Mouse (Mus musculus): ENCODE results near the gene Tspan8.

Tspan8 gene

DNA sequence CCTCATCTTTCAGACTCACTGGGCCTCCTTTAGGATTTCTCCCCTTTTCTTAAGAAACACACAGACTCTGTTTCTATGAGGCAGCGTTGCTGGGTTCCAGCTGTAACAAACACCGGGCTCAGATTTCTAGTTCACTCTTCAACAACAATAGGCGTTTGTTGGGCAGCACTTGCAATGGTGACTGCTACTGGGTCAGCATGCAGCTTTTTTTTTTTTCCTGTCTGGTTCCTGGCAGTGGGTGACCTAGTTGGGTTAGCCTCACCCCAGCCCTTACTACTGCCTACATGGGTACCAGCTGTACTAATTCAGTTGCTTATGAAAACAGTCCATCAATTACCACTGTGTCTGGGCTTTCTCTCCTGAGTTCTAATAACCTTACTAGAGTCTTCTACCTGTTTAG is 14.1 kb downstream of the Tspan8 start:
- no peak for DNase-seq (ENCODE audit: low read depth in 2 of 2, low spot score in 2 of 2)

DNA sequence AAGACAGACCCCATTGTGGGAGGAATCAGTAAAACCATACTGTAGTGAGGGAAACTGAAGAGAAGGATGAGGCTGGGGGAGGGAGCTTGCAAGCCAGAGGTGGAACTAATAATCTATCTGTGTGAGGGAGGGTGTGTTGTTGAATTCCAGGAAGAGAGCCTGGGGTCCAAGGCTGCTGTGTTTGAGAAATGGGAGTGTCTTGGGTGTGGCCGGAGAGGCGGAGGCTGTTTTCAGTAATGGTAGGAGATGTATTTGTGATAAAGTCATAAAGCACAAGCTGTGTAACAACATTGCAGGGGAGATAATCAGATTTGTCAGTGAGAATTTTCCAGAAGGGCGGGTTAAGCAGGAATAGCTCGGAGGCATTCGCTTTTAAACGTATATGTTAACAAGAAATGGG is 17.4 kb downstream of the Tspan8 start:
- no peak for DNase-seq (ENCODE audit: low read depth in 2 of 2, low spot score in 2 of 2)

DNA sequence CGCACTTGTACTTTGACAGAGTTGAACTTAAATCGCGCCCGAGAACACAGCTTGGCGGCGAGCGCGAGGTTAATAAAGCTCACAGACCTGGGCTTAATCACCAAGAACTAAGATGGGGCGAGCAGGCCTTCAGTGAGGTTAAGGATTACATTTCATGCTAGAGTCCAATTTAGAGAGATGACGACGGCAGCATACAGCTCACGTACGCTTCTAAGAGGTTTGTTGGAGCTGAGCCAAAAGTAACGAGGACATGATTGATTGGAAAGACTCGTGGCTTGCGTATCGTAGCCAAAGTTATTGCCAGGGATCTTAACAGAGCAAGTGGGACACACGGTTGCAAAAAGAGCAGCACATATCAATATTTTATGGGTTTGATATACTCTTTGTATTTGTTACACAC is 30.3 kb downstream of the Tspan8 start:
- DNase-seq (ENCODE audit: low read depth in 2 of 2, low spot score in 2 of 2) = no peak

DNA sequence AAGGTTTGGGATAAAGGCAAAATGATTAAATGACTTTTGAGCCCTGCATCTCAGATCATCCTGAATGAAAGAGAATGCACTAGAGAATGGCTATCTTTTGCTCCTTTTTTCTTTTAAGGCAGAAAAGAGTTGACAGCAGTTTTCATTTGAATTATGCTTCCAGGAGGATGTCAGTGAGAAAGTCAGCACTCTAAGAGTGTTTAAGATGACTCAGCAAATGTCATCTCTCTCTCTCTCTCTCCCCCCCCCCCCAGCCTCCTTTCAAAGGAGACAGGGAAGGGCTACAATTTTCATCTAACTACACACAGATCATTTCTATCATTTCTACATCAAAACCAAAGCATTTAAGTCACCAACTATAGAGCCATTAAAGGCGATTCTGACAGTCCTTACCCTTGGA is 31.9 kb downstream of the Tspan8 start:
- DNase-seq (ENCODE audit: low read depth in 2 of 2, low spot score in 2 of 2) = no peak

DNA sequence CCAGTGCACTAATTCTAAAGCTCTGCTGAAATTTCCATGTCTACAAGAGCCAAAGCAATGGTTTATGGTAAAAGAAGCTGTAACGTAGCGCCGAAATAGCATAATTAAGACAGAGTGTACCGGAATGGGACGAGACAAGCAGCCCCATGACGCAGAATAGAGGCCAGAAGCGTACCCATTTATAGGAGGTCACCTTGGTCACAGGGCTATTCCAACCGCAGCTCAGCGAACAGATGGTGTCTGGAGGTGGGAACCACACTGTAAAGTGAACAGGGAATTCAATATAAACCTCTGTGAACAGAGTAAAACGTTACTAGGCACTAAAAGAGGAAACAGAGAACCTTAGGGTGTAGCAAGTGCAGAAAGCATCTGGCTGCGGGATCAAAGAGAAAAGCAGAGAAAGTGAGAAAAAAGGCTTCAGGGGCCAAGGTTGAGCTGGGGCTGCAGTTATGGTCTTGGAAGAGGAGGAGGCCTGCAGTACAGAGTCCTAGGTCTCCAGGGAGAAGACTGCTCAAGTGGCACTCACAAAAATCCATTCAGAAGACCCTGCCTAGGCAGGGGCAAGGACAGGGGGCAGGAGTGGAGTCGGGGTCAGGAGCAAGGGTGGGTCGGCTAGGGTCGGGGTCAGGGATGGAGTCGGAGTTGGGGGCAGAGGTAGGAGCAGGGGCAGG is 43.7 kb downstream of the Tspan8 start:
- no peak for DNase-seq (ENCODE audit: low read depth in 2 of 2, low spot score in 2 of 2)

DNA sequence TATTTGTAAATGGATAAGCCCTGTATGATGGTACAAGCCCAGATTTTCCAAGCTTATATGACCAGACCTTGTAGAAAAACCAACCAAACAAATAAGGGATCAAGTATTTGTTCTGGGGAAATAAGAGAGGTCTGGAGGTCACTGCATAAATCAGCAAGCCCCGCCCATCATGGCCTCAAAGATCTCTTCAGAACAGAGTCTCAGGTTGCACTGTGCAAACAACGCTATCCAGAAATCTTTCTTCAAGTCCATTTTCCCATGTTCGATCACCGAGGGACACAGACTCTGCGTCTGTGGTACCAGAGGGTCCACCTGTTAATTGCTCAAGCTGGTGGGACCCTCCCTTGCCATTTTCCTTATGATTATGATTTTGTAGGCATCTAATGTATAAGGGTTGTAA is 45.3 kb downstream of the Tspan8 start:
- no peak for DNase-seq (ENCODE audit: low read depth in 2 of 2, low spot score in 2 of 2)

DNA sequence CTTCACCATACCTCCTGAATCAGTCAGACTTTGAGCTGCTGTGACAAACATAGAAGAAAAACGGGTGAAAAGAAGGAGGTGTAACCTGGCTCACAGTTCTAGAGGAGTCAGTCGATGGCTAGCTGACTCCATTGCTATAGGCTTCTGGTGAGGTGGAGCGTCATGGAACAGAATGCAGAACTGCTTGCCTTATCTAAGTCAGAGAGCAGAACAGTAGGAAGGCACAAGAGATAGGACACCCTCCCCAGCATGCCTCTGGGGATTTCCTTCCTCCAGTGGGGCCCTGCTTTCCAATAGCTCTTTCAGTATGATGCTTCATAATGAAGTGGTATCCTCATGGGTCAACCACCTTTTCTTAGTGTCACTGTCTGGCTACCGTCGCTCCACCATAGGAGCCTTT is 66.1 kb downstream of the Tspan8 start:
- no peak for DNase-seq (ENCODE audit: low read depth in 2 of 2, low spot score in 2 of 2)

DNA sequence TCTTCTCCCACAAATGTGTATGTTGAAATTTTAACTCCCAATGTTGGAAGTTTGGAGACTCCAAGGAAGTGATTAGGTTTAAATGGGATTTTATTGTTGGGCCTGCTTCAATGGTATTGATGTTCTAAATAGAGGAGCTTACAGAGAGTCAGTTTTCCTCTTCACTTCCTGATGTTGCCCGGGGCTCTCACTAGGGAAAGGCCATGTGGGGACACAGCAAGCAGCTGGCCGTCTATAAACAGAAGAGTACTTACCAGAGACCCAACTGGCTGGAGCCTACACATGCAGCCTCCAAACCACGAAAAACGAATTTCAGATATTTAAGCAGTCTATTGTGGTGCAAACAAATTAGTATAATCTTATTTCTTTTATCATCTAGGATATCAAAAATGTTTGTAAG is 75.3 kb downstream of the Tspan8 start:
- DNase-seq (ENCODE audit: low read depth in 2 of 2, low spot score in 2 of 2) = no peak

DNA sequence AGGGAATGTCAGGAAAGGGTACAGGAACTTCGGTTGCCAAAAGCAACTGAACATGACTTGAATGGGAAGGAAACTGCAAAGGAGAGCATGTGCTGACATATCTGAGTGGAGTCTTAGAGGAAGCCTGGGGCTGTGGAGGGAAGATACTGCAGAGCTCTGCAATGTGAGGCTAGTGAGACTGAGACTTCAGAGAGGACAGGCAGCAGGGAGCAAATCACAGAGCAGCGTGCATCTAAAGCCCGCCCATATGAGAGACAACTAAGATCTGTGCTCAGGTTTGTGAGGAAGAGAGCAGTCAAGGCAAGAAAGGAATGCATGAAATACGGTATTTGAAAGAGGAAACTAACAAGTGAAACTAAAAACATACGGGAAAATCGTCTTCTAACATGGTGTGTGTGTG is 76.3 kb downstream of the Tspan8 start:
- no peak for DNase-seq (ENCODE audit: low read depth in 2 of 2, low spot score in 2 of 2)

DNA sequence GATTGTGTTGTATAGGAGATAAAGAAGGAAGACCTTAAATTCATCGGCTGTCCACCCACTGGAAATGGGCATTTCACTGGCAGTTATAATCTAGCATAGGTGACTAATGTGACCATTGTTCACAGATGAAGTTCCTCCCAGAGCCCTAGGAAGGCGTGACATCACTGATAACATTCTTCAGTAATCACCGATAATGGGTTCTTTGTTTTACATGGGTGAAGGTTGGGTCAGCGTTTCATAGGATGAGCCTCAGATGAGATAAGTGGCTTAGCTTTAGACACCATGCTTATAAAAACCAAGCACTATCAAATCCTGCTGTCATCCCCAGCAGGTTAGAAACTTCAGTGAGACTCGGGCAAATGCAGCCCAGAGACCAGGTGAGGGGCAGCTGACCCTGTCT is 77.4 kb downstream of the Tspan8 start:
- no peak for DNase-seq (ENCODE audit: low read depth in 2 of 2, low spot score in 2 of 2)

DNA sequence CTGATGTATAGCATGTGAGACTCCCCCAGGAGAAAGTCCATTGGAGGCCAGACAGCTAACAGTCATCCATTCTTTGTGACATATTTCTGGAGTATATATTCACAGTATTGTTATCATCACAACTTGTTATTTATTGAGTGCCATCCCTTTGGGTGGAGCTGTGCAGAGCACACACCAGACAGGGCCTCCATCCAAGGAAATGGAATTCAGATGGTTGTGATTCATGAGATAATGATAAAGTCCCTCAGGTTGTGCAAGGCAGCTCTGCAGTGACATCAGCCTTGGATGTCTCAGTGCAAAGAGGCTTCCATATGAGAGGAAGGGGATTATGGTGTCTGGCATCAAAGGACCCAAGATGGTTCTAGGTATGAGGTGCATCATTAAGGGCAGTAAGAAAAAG is 80.1 kb downstream of the Tspan8 start:
- no peak for DNase-seq (ENCODE audit: low read depth in 2 of 2, low spot score in 2 of 2)

DNA sequence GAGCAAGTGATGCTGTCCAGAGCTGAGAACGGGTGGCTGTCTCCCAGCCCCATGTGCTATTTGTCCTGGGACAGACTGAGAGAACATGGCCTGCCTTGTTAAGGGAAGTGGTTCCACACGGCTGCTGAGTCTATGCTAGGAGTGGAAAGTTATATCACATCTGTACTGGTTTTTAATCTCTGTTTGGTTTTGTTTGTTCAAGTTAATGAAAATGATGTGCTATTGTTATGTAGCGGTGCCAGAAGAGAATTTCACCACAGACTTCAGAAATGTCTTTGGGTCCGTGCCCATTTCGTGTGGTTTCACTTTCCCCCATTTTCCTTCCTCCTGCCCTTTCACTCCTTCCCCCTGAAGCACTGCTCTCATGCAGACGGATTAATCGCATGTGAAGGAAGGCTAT is 80.6 kb downstream of the Tspan8 start:
- DNase-seq (ENCODE audit: low read depth in 2 of 2, low spot score in 2 of 2) = no peak

Data from CD8-positive naive resting alpha-beta T cell, adult 2 months (primary cell).